Mouse (Mus musculus) E14TG2a.4 (cell line): ENCODE measurements around the gene Clic1.

Source experiments
- CTCF ChIP-seq: conservative IDR thresholded peaks from 2 replicates; pipeline ENCODE4 v1.5.1; 2014; ENCODE audit warnings: low read length
- POU5F1 ChIP-seq: IDR thresholded peaks from 2 replicates; pipeline ENCODE4 v1.6.1; 2014; ENCODE audit warnings: low read length, borderline replicate concordance

- TF ChIP-seq CTCF, result no peak
- TF ChIP-seq POU5F1, result no peak
These were observed 25.5 kb upstream of the Clic1 start for GRCm38 (mm10) chr17:35024261-35024660.
